Mouse (Mus musculus) frontal cortex, postnatal 14 days (tissue): Measurements from ENCODE around the gene LTO1.
"Not testable (repeated sequence)": the region's sequence is repeated elsewhere in the genome, so short reads cannot be mapped to it uniquely, and the experiment has no call there.

Source experiments
- DNase-seq, 2 experiments: peaks; one replicate each; pipeline ENCODE4 v3.0.0; 2022; ENCODE audit warnings: low spot score in 2 of 2

LTO1 gene

DNA sequence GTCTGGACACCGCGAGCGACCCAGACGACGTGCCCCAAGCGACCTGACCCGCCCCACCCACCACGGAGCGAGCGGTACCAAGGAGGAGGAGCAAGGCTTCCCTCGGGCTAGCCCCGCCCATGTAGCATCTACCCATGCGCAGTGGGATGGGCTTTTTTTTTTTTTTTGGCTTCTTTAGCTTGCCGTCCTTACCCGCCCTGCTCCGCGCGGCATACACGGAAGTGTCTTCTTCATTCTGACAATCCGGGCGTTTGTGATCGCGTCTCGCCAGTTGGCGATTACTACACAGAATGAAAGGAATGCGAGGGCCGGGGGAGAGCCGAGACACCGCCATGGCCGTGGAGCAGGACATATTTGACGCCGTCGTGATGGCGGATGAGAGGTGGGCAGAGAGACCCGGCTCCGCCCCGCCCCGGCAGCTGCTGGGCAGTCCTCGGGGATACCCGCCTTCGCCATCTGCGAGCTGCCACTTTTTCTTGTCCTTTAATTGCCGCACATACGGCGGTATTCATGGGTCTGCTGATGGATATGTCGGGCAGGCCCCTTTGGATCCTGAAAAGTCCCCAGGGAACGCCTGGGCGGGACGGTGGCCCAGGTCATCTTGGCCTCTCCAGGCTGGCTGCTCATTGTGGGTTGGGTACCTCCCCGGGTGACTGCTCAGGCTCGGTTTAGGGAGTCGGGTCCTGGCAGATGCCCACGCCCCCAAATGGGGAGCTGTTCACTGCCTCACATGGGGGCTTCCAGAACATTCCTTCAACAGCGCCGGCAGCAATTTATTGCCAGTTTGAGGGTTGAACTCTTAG lies at the start of gene LTO1:
TSS of gene LTO1 (plus strand) at position 153 of the 803 bp plus-strand sequence.
- DNase-seq: peak; percentile 84 to 86

DNA sequence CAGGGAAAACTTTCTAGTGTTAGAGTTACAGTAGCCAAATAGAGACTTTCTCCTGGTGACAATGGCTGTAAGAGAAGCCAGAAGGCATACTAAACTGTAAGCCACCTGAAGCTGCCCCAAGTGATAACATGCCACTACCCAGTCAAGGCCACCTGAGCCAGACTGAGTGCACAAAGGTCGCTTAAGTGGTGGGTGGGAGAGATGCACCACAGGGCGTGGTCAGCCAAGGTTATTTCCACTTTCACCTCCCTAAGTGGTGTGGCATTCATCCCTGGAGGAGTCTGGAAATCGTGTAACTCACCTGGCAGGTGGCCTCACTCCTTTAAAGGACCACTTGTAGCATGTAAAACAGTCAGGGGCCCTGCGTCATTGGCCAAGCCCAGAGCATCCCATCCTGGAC lies 47.7 kb upstream of the LTO1 start:
- no peak for DNase-seq

DNA sequence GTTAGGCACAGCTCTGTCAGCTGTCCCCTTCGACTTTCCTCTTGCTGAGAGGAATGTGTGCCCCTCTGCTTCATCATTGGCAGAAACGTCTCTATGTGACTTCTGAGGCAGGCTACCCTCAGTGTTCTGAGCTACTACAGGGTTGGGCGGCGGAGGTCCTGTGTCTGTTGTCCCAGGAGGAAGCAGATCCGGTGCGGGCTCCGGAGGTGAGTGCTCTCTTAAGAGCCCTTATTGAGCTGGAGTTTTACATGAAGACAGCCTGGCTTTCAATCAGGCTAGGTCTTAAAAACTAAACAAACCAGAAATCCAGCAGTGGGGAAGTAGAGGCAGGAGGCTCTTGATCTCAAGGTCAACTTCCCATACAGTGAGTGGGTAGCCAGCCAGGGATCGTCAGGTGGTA lies 47.3 kb upstream of the LTO1 start:
- no peak for DNase-seq

DNA sequence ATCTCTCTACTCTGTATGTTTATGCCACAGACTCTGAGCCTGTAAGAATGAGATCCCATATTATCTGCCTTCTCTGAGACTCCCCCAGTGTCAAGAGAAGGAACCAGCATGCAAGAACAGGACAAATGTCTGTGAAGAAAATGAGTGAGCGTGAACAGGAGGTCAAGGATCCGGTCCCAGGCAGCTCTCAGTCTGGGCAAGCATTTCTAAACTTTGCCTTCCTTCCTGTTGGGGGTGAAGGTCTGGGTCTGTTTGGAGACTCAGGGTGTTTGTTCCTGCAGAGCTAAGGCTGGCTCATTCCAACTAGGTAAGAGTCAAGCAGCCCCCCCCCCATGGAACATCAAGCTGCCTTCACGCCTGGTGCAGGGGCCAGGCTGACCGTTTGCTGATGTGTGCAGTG lies 42.5 kb upstream of the LTO1 start:
- DNase-seq: no peak

DNA sequence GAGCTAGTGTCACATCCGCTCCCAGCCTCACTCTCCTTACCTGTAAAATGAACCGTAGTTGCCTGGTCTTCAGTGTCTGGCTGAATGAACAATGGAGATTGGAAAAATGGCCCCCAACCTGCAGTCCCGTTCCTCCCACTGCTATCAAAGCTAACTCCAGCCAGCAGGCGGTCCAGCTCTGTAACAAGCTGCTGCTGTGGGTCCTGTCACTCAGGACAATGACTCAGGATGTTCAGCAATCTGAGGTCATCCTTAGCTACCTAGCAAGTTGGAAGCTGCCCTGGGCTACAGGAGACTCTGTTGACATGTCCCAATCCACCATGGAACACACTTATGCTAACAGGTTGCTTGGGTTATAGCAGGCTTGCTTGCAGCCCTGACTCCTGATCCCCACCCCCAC lies 41.7 kb upstream of the LTO1 start:
- DNase-seq: no peak

DNA sequence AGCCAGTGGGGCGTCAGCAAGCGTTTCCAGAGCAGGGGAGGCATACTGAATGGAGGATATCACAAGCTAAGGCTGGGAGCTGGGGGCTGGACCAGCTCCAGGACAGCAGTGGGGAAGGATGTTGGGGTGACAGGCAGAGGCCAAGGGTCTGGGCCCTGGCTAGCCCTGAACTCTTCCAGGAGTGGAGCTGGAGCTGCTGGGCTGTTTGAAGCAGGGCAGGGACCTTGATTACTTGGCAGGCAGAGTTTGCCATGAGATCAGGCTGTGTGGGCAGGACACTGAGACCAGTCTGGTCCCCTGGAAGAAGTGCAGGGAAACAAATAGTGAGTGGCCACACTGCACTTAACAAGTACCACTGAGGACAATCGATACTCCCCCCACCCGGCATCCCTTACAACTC lies 40.7 kb upstream of the LTO1 start:
- no peak for DNase-seq

DNA sequence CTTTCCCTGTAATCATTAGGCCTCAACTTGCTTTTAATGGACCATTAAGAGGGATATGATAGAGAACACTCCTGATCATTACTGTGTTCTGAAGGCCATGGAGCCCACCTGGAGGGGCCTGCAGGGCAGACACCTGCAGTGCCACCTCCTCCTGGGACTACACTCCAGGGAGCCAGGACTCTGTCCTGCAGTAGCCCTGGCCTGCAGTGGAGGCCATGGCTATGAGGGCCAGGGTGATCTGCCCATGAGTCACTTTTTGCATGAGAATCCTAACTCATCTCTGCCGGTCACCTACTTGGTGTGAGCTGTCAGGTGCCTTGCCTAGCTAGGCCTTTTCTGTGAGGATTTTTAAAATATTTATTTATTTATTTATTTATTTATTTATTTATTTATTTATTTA lies 36.5 kb upstream of the LTO1 start:
- DNase-seq: no peak

DNA sequence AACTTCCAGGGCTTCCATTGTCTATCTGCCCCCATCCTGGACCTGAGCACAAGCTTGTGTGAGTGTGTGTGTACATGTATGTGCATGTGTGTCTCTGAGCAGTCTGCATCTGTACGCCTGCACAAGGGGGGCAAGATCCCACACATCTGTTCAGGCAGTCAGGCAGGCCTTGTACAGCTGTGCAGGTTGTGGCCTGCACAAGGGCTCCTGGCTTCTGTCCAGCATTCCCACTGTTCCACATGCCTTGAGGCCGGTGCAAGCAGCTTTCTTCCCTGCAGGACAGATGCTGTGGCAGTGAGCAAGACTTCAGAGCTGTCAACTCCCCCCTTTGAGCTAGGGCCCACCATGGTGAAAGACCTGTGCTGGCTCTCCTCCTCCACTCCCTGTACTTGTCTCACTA lies 31.8 kb upstream of the LTO1 start:
- no peak for DNase-seq

DNA sequence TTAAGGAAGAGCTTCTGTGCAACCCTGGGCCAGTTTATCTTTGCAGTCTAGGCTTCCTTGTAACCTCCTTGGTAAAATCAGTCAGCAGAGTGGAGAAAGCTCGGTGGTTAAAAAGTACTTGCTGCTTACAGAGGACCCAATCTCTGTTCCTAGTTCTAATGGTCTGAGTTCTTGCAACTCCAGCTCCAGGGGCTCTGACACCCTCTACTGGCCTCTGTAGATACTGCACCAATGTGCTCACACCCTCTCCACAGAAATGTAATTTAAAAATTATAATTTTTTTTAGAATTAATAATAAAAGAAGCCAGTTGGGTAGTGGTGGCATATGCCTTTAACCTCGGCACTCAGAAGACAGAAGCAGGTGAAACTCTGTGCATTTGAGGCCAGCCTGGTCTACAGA lies 27.2 kb upstream of the LTO1 start:
- DNase-seq: no peak

DNA sequence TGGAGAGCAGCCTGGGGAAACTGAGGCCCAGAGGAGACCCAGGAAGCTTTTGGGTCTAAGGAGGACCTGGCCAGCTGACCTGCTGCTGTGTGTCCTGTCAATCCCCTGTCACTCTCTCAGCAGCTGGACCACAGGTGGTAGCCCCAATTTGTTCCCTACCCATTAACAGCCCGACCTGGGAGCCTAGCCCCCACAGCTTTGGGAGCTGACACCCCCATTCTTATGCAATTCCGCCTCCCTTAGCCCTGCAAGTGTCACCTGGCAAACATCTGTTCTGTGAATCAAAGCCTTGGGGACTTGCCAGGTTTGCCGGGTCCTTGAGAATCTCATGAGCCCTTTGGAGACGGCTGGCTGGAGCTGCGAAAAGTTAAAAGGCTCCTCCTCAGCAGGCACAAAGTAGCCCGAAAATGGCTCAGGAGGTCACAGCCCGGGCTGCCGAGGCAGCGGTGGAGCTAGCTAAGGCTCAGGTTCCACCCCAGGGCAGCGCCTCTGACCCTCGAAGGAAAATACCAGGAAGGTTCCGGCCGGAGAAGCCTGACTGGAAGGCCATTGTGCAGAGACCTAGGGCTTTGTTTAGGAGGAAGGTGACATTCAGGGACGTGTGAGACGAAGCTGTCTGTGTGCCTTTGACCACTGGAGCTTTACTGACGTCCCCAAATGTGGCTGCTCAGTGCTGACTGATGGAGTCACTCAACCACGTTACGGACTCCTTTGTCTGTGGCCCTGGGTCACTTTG lies 26.2 kb upstream of the LTO1 start:
- no peak for DNase-seq

DNA sequence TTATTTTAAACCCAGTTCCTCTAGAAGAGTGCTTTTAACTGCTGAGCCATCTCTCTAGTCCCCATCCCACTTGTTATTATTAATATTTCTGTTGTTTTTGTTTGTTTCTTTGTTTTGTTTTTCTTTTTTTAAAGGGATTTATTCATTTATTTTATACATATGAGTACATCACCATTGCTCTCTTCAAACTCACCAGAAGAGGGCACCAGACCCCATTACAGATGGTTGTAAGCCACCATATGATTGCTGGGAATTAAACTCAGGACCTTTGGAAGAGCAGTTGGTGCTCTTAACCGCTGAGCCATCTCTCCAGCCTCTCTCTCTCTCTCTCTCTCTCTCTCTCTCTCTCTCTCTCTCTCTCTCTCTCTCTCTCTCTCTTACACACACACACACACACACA lies 24.2 kb upstream of the LTO1 start:
- DNase-seq: not testable (repeated sequence)

DNA sequence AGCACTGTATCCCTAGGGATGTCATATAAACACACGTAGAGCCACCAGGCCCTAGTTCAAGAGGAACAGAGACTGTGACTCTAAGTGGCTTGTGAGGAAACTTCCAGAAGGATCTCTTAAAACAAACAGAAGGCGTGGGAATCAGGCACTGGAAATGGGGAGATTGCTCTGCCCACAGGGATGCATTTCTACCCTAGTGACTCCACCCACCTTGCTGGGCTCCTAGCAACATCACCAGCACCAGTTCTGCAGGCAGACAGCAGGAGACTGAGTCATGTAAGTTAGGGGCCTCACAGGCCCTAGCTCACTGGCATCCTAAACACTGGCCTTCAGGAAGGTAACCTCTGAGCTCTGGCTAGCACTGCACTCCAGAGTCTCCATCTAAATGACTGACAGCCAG lies 23.0 kb upstream of the LTO1 start:
- no peak for DNase-seq

DNA sequence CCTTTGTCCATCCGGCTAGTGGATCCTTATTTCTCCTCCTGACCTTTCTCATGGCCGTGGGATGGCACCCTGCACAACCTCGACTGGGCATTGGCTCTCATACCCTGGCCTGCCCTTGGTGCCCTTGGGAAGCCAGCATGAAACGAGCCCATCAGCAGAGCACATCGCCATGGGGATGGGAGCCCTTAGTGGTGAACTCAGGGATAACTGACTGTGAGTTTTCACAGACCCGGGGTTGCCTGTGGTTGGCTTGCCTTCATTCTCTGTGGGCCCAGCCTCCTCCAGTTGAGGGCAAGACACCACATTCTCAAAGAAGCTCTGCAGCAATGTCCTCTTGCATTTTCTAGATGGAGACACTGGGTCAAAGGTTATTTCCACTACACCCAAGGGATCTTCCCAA lies 22.6 kb upstream of the LTO1 start:
- no peak for DNase-seq

DNA sequence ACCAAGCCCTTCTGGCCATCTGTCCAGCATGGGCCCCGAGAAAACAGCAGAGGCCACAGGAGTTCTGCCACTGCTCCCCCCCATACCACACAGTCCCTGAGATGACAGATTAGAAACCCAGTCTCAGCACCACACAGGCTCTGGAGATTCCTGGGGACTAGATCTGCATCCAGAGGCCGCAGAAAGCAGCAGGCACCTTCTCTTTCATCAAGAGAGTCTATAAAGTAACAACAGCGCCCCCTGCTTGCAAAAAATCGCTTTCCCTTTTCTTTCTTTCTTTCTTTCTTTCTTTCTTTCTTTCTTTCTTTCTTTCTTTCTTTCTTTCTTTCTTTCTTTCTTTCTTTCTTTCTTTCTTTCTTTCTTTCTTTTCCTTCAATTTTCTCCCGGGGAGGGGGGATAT lies 20.7 kb upstream of the LTO1 start:
- no peak for DNase-seq

DNA sequence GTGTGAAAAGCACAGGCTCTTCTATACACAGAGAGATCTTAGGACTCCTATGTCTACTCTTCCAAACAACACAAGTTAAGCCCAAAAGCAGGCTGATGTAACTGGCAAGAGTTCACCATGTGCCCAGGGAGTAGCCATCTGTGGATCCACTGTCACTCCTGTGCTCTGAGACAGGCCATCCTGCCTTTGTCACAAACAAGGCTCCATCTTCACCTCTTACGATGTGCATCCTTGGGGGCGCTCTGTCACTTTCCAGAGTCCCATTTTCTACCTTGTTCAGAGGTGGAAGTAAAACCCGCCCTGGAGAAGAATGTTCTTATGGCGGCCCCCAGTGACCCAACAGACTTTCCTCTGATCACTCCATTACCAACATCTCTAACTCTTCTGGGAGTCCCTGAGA lies 20.2 kb upstream of the LTO1 start:
- no peak for DNase-seq

DNA sequence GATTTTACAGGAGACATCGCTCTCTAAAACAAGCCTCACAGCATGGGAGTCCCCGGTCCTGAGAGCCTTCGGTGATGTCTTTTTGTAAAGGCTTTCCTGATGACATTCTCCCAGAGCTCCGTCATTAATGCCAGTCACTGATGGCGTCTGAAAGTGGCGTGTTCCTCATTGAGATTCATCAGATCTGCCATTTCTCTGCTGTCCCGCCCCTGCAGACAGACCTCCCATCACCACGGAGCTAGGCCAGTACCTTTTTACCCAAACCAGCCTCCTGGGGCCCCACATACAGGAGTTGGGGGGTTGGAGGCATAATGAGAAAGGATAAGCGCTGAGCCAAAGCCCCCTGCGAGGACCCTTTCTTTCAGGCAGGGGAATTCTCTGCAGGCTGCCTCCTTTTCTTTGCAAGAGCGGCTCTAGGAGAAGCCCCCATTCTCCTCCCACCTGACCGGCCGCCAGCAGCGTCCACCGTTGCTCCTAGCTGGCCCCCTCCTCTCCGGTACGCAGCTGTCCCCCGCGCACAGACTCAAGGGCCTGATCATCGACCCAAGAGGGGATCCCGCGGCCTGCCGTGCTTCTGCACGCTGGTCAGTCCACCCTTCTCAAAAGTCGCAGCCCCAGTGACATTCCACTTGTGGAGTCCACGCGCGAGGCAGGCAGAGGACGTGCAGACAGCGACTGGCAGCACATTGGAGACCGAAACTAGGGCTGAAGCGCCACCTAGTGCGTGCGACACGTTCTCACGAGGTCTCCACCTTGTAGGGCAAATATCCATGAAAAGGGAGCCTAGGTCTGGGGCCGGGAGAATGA lies 19.4 kb upstream of the LTO1 start:
- DNase-seq: peak in 1 of 2 experiments; percentile 73

DNA sequence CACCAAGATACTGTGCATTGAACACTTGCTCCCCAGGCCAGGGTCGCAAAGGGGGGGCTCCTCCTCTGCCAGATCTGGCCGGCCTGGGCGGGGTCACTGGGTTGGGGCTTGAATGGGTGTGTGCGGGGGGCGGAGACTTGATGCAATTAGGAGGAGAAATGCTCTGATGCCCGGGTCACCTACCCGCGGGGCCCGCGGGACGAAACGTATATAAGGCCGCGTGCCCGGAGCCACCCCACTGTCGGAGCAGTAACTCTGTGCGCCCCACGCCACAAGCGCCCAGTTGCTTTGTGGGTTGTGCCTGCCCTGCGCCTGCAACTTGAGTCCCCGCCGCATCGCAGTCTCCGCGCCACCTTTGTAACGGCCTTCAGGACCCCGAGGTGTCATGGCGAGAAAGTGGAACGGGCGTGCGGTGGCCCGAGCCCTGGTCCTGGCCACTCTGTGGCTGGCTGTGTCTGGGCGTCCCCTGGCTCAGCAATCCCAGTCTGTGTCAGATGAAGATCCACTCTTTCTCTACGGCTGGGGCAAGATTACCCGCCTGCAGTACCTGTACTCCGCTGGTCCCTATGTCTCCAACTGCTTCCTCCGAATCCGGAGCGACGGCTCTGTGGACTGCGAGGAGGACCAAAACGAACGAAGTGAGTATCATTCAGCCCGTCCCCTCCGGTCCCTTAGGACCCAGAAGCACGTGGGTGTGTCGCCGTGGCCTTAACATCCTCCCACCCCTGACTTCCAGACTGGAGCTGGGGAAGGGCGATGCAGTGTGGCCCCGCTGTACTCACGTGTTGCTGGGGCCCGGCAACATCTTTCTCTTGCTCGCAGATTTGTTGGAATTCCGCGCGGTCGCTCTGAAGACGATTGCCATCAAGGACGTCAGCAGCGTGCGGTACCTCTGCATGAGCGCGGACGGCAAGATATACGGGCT lies 18.3 kb upstream of the LTO1 start, which contains the start of gene Fgf15:
TSS of gene Fgf15 (plus strand) at position 238 of the 925 bp plus-strand sequence.
- no peak for DNase-seq

DNA sequence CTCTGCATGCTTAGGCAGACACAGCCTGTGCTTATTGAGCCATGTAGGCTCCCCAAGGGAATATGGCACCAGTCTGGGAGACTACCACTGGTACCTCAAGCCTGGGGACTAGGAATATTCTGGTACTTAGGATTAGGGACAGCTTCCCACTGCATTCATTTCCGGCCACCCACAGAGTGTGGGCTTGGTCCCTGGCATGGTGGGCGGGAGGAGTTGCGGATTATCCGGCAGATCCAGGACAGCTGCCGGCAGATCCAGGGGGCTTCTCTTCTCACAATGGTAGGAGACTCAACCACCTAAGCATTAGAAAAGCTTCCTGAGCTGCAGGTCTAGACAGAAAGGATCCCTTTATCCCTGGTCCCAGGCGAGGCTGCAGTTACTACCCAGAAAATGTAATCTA lies 16.4 kb upstream of the LTO1 start:
- no peak for DNase-seq

DNA sequence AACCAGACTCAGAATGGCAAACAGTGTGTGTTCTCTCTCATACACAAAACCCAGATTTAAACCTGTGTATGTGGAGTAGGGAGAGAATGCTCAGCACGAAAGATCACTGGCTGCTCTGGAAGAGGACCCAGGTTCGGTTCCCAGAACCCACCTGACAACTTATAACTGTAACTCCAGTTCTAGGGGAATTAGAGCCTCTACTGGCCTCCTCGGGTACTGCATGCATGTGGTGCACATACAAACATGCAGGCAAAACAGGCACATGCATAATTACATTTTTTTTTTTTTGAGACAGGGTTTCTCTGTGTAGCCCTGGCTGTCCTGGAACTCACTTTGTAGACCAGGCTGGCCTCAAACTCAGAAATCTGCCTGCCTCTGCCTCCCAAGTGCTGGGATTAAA lies 9.4 kb upstream of the LTO1 start:
- DNase-seq: not testable (repeated sequence)

DNA sequence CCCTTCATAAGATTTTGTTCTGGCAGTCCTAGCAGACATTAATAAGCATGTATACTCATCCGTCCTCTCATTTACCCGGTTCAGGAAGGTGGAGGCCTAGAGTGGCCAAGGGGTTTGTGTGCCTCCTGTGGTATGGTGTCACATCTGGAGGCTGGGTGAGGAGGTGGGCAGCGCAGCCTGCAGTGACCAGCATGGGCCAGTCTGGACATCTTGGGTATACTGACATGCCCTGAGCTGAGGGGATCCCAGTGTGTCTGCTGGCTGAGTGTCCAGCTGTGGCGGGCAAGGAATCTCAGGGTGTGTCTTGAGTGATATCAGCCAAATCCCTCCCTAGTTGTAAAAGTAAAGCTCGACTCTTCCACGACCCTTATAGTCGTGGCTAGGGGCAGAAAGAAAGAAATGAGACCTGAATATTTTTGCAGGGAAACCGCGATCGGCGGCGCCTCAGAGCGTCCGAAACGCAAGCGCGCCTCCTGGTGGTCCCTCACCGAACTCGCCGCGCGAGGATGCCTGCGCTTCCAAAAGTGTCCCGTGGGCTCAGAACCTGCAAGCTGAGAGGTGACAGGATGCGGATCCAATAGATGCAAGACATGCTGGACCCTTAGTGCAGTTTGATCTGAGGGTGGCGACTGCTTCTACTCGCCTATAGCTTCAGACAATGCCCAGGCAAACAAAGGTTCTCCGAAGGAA lies 8.0 kb upstream of the LTO1 start:
- DNase-seq: peak in 1 of 2 experiments; percentile 59

DNA sequence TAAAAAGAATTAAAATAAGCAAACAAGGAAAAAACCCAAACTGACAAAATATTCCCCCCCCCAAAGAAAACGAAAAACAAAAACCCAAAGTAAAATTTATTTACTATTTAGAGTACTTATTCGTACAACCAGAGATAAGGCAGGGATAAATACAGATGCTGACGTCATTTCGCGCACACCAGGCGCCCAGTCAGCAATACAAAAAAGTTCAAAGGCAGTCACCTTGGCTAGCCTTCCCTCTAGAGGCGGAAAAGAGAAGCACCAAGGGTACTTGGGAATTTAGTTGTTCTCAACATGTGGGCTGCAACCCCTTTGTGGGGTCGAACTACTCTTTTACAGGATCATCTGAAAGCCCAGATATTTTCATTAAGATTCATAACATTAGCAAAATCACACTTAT lies 7.1 kb upstream of the LTO1 start:
- DNase-seq: no peak
